Mouse (Mus musculus) adrenal gland, postnatal 4 days (tissue): ENCODE results near the gene Chchd3. TPM values are rescaled to one million over a fixed set of nuclear protein-coding genes. Genes with fewer than 3 reads are reported as not detected.

Source experiments
- DNase-seq, 2 experiments: peaks; one replicate each; pipeline ENCODE4 v3.0.0; 2021 to 2022; ENCODE audit warnings: low spot score in 2 of 2, mixed read lengths in 2 of 2
- total RNA-seq, 2 experiments: library from RNA; stranded (reverse); gene quantifications; 2 replicates each; pipeline ENCODE4 v1.2.3; 2021

The Chchd3 gene
- total RNA-seq, 2 experiments from 2014 or later, result 166 to 183 TPM

GRCm38 (mm10) chr6:32936794-32937193, 123.3 kb downstream of the Chchd3 start:
- no peak for DNase-seq

DNA sequence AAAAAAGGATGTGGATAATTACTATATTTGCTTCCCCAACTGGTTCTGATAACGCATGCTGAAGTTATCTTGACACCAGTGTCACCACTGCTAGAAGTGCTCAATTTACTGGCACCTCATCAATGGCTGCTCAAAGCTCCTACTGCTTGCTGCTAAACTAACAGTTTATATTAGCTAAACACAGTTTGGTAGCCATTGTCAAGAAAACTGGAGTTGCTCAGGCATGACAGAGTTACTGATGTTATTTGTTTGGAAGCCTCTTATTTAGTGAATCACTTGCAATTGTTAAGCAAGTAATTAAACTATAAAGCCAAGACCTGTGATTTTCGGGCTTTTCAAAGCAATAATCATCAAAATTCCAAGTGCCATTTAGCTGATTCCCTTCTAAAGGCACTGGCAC, 123.7 kb downstream of the Chchd3 start:
- DNase-seq, result no peak

DNA sequence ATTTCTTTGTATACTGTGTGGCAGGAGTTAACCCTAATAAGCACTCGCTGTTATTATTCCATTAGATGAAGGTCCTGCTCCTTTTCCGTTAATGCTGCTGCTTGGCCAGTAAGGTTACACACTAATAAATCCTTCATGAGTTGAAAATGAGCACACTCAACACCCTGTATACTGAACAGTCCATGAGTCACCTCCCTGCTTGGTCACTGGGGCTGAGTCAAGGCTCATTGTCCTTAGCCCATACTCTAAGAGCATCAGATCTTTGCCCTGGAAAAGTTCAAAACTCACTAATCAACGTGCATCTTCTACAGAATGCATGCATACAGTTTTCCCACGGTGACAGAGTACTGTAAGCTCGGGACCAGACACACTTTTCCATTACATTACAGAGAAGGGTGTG, 124.5 kb downstream of the Chchd3 start:
- DNase-seq, result no peak

DNA sequence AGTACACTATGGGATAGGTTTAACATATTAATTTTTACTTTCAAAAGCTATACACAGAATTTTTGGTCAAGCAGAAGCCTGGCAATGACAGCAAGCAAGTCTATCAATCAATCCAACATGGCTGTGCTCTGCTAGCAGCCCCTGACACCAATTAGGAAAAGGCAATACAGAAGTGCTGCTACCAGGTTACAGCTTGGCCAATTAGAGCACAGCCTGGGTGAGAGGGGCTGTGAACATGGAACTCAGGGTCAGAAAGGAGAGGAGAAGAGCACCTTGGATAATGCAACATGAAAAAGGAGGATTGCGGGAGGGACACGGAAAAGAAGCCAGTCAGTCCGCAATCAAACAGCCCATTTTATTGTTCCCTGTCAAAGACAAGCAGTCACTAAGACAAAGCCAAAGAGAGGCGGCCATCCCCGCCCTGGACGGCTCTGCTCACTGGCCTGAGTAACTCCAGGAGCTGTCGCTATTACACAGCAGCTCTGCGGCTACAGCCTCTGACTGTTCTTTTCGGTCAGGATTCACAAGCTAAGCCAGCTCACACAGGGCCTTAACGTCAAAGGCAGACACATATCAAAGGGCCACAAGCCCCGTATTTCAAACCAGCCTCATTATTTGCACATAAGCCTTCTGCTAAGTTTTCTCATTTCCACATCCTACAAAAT, 128.8 kb downstream of the Chchd3 start:
- no peak for DNase-seq

GRCm38 (mm10) chr6:32922391-32922790, 137.7 kb downstream of the Chchd3 start:
- DNase-seq, result no peak

- DNase-seq, result no peak
Observed at GRCm38 (mm10) chr6:32920091-32920490, 140.0 kb downstream of the Chchd3 start.

GRCm38 (mm10) chr6:32910692-32911091, 149.4 kb downstream of the Chchd3 start:
- DNase-seq, result no peak

DNA sequence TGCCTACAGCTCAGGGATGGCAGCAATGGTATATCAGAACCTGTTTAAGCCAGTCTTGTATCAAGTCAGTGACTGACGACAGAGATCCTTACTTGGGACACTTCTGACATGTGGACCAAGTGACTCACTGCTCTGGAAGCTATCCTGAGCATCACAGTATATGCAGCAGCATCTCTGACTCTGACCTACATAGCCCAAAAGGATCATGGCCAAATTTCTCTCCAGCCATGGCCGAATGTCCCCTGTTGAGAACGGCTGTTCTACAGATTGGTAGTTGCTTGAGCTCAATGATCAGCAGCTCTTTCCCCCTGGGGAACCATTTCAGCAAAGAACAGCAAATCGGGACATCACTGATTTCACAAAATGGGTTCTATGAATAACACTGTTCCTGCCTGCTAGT, 161.0 kb downstream of the Chchd3 start:
- no peak for DNase-seq

DNA sequence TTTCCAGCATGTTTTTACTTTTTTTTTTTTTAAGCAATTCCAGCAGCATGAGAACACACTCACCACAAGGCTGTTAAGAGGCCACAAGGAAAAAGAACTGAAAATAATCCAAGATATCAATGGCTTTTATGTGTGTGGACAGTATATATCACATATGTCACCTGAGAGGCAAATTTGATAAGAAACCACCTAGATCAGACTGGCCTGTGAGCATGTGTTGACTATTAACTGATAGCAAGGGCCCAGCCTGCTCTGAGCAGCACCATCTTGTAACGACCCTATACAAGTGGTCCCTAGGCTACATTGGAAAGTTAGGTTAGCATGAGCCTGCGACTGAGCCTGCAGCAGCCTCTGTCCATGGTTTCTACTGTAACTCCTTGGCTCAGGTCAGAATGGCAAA, 166.0 kb downstream of the Chchd3 start:
- DNase-seq, result no peak

GRCm38 (mm10) chr6:32890726-32891125, 169.3 kb downstream of the Chchd3 start:
- DNase-seq, result no peak

- no peak for DNase-seq
Observed at GRCm38 (mm10) chr6:32888894-32889529, 171.0 kb downstream of the Chchd3 start.

- DNase-seq, result no peak
Observed at GRCm38 (mm10) chr6:32878586-32878985, 181.5 kb downstream of the Chchd3 start.

GRCm38 (mm10) chr6:32874176-32874575, 185.9 kb downstream of the Chchd3 start:
- DNase-seq, result no peak

- no peak for DNase-seq
Observed at GRCm38 (mm10) chr6:32872805-32873204, 187.3 kb downstream of the Chchd3 start.

DNA sequence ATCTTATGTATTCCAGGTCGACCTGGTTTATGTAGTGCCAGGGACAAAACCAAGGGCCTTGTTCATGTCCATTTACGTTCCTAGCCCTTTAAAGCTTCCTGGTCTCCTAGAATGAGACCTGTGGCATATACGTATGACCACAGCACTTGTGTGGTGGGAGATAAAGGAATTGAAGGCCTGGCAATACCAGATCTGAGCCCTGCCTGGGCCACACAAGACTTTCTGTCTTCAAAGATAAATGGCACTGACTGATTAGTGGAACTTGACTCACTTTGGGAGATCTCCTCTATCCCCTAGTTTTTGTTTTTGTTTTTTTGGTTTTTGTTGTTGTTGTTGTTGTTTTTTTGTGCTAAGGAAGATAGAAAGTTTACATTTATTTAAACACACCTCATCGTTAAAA, 209.1 kb downstream of the Chchd3 start:
- DNase-seq, result no peak

GRCm38 (mm10) chr6:32848974-32849373, 211.1 kb downstream of the Chchd3 start:
- DNase-seq, result no peak

- DNase-seq, result no peak
Observed at GRCm38 (mm10) chr6:32845463-32845862, 214.6 kb downstream of the Chchd3 start.

- DNase-seq, result no peak
Observed at GRCm38 (mm10) chr6:32837939-32838301, 222.1 kb downstream of the Chchd3 start.

GRCm38 (mm10) chr6:32837165-32837938, 222.7 kb downstream of the Chchd3 start:
- DNase-seq, result no peak

DNA sequence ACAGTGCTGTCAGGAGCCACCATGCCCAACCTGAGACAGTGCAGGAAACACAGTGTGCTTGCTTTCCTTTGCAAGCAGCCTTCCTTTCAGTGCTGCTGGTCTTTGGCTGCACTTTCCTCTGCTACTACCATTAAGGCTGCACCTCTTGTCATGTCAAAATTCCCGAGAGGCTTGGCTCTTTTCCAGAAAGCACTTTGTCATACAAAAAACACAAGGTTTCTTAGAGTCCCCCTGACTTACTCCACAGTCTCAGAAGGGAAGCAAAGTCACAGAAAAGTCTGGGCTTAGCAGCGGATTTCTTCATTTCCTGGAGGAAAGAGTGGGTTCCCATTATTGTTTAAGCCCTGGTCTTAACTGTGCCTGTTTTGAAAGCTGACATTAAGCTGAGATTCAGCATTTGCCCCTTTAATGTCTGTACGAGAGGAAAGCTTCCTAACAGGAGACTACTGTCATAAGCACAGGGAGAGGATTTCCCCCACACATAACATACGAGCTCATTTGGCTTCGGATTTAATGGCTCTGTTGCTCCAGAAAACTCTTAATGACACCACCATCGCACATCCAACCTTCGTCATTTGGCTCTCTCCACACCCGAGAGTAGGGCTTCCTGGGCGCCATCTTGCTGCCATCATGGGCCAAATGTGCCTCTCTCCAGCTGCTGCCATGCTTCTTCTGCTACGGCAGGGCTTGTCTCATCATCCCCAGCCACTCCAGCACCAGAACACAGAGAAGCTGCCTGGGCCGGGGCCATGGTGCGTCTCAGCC, 236.0 kb downstream of the Chchd3 start:
- DNase-seq, result no peak

- no peak for DNase-seq
Observed at GRCm38 (mm10) chr6:32818961-32819360, 241.1 kb downstream of the Chchd3 start.

- no peak for DNase-seq
Observed at GRCm38 (mm10) chr6:32808796-32809195, 251.3 kb downstream of the Chchd3 start.
